In the genomic region with DNA sequence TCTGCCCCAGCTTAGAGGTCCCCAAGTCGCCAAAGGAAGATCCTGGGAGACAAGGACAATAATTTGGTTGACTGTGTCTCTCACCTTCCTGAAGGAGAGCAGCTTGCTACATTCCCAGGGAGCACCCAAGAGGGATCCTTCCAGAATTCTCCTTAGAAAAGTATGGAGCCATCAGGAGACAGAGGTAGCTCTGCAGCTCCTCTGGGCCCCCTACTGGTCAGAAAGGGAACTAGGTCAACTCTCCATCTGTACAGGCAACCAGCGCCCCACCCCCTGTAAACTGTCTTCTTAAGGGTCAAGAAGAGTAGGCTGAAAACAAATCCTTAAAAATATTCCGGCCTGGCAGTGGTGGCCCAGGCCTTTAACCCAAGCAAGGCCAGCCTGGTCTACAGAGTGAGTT, we compare ENCODE assay signal across 9 mouse cellular contexts. TPM values are rescaled to one million over a fixed set of nuclear protein-coding genes. Genes with fewer than 3 reads are reported as not detected.
DNase-seq lines count a peak whose midpoint lies in the region; ATAC-seq and TF ChIP-seq lines count a peak whose summit lies in the region.
"Had no signal": no experiment of that assay in that cellular context is flagged by ENCODE, and none has a peak within 500 bp of the region (broad histone marks: within the 10 kb centered on the region; RNA-seq: fewer than 3 reads in every experiment).

No protein-coding gene starts in this region.

- no peak overlapping the region for H3K4me3 ChIP-seq in heart, embryonic 10.5 days
- H3K4me3 ChIP-seq in forebrain, embryonic 14.5 days (ENCODE audit: low read depth, low read length), result no peak overlapping the region
- H3K4me3 ChIP-seq in intestine, embryonic 15.5 days (replicated peaks), result no peak overlapping the region
- H3K4me3 ChIP-seq in lung, embryonic 14.5 days (ENCODE audit: low read depth, low read length), result no peak overlapping the region

- peak; percentile 56 for ATAC-seq in forebrain, embryonic 14.5 days
- ATAC-seq in intestine, embryonic 15.5 days, result peak; percentile 55
- 0 out of 2 replicates have a peak, but pooled peaks have one; percentile 31 for ATAC-seq in lung, embryonic 14.5 days (ENCODE audit: insufficient read depth)

- peaks cover 3% of the 10 kb centered on the region; the same call in 1 of the 2 replicates for H3K27me3 ChIP-seq in heart, embryonic 10.5 days (ENCODE audit: insufficient read depth, poor library complexity, severe bottlenecking)
- H3K27me3 ChIP-seq in forebrain, embryonic 14.5 days (replicated peaks; ENCODE audit: control insufficient read depth, insufficient read depth, low read length), result no peaks in the 10 kb centered on the region
- H3K27me3 ChIP-seq in intestine, embryonic 15.5 days (replicated peaks), result no peaks in the 10 kb centered on the region
- no peaks in the 10 kb centered on the region for H3K27me3 ChIP-seq in lung, embryonic 14.5 days (ENCODE audit: insufficient read depth, low read length)

- H3K4me2 ChIP-seq in forebrain, embryonic 14.5 days (ENCODE audit: low read length), result no peak overlapping the region
- H3K4me2 ChIP-seq in intestine, embryonic 15.5 days (replicated peaks), result no peak overlapping the region
- H3K4me2 ChIP-seq in lung, embryonic 14.5 days, result no peak overlapping the region

- H3K27ac ChIP-seq in heart, embryonic 10.5 days, result no peak overlapping the region
- H3K27ac ChIP-seq in forebrain, embryonic 14.5 days (ENCODE audit: low read depth, low read length), result no peak overlapping the region
- H3K27ac ChIP-seq in intestine, embryonic 15.5 days, result no peak overlapping the region
- H3K27ac ChIP-seq in lung, embryonic 14.5 days (ENCODE audit: low read depth), result no peak overlapping the region

- H3K4me1 ChIP-seq in heart, embryonic 10.5 days, result peaks cover 37% of the 10 kb centered on the region
- H3K4me1 ChIP-seq in forebrain, embryonic 14.5 days (ENCODE audit: control insufficient read depth, insufficient read depth, low read length), result no peaks in the 10 kb centered on the region; the same call in 1 of the 2 replicates
- peaks cover 33% of the 10 kb centered on the region for H3K4me1 ChIP-seq in intestine, embryonic 15.5 days (replicated peaks)
- H3K4me1 ChIP-seq in lung, embryonic 14.5 days (ENCODE audit: insufficient read depth), result peaks cover 5% of the 10 kb centered on the region; the same call in 1 of the 2 replicates

- H3K9ac ChIP-seq in forebrain, embryonic 14.5 days (ENCODE audit: low read length), result no peak overlapping the region
- H3K9ac ChIP-seq in intestine, embryonic 15.5 days, result no peak overlapping the region
- H3K9ac ChIP-seq in lung, embryonic 14.5 days, result no peak overlapping the region

- no peaks in the 10 kb centered on the region for H3K9me3 ChIP-seq in heart, embryonic 10.5 days
- no peaks in the 10 kb centered on the region for H3K9me3 ChIP-seq in forebrain, embryonic 14.5 days (replicated peaks; ENCODE audit: control insufficient read depth, low read length)
- no peaks in the 10 kb centered on the region for H3K9me3 ChIP-seq in intestine, embryonic 15.5 days
- H3K9me3 ChIP-seq in lung, embryonic 14.5 days (ENCODE audit: low read depth, low read length), result no peaks in the 10 kb centered on the region

- TF ChIP-seq CTCF in lung, embryonic 14.5 days (IDR thresholded peaks at IDR 0.05; ENCODE audit: low read depth), result peak; percentile 87

- WGBS in heart, embryonic 10.5 days, result 22% methylated on average over 3 of the region's 3 CpGs
- 17% methylated on average over 3 of the region's 3 CpGs for WGBS in forebrain, embryonic 14.5 days
- 27% methylated on average over 3 of the region's 3 CpGs for WGBS in intestine, embryonic 15.5 days
- WGBS in lung, embryonic 14.5 days, result 21% methylated on average over 3 of the region's 3 CpGs

- DNase-seq in heart, adult 11 months, result peak; percentile 96
- DNase-seq in heart, embryonic 10.5 days (ENCODE audit: low spot score), result no peak
- peak; percentile 78 for DNase-seq in CD4-positive, CD25-positive, alpha-beta regulatory T cell, adult 2 months (ENCODE audit: low read depth, low spot score)
- peak; percentile 66 for DNase-seq in c-Kit-positive CD71-positive TER-119-positive erythroid progenitor cells, embryonic 14.5 days (ENCODE audit: low spot score)
- peak; percentile 85 for DNase-seq in forebrain, embryonic 14.5 days (ENCODE audit: low spot score)
- peak; percentile 90 for DNase-seq in lung, embryonic 14.5 days
- peak; percentile 65 for DNase-seq in right cerebral cortex, postnatal 4 days

- H3K36me3 ChIP-seq in heart, embryonic 10.5 days, result peaks cover 40% of the 10 kb centered on the region
- peaks cover 45% of the 10 kb centered on the region for H3K36me3 ChIP-seq in forebrain, embryonic 14.5 days (ENCODE audit: control insufficient read depth, insufficient read depth, low read length)
- H3K36me3 ChIP-seq in intestine, embryonic 15.5 days, result peaks cover 14% of the 10 kb centered on the region; the same call in 1 of the 2 replicates
- H3K36me3 ChIP-seq in lung, embryonic 14.5 days (ENCODE audit: insufficient read depth), result peaks cover 23% of the 10 kb centered on the region

RNA-seq across cellular contexts. Expression of a gene that starts 7.0 kb away (rescaled TPM):
- 0.60 and 0.74 TPM in 2 replicates for polyA plus RNA-seq in heart, embryonic 10.5 days (2016; fragmentation: Nextera tagmentation; extraction: Ambion mirVana)
- not detected in 2 replicates for polyA plus RNA-seq in forebrain, embryonic 14.5 days (2014; fragmentation: Nextera tagmentation; extraction: Ambion mirVana)
- 0.13 and 0.18 TPM in 2 replicates for polyA plus RNA-seq in intestine, embryonic 15.5 days (2015; fragmentation: Nextera tagmentation; extraction: Ambion mirVana)
- polyA plus RNA-seq in lung, embryonic 14.5 days (2014; fragmentation: Nextera tagmentation; extraction: Ambion mirVana), result 0.08 TPM in 1 of 2 replicates, not detected in the other
- polyA plus RNA-seq: stomach, embryonic 14.5 days had no signal

RNA-seq across cellular contexts. Expression of a gene that starts 11.3 kb away (rescaled TPM):
- 4.8 and 6.4 TPM in 2 replicates for polyA plus RNA-seq in heart, embryonic 10.5 days (2016; fragmentation: Nextera tagmentation; extraction: Ambion mirVana)
- polyA plus RNA-seq in forebrain, embryonic 14.5 days (2014; fragmentation: Nextera tagmentation; extraction: Ambion mirVana), result 1.5 and 4.6 TPM in 2 replicates
- polyA plus RNA-seq in intestine, embryonic 15.5 days (2015; fragmentation: Nextera tagmentation; extraction: Ambion mirVana), result 5.5 and 8.9 TPM in 2 replicates
- 6.4 and 8.1 TPM in 2 replicates for polyA plus RNA-seq in lung, embryonic 14.5 days (2014; fragmentation: Nextera tagmentation; extraction: Ambion mirVana)

RNA-seq across cellular contexts. Expression of a gene that starts 23.5 kb away (rescaled TPM):
- polyA plus RNA-seq in heart, embryonic 10.5 days (2016; fragmentation: Nextera tagmentation; extraction: Ambion mirVana), result 7.7 and 9.8 TPM in 2 replicates
- 4.6 and 6.6 TPM in 2 replicates for polyA plus RNA-seq in forebrain, embryonic 14.5 days (2014; fragmentation: Nextera tagmentation; extraction: Ambion mirVana)
- 7.4 and 8.0 TPM in 2 replicates for polyA plus RNA-seq in intestine, embryonic 15.5 days (2015; fragmentation: Nextera tagmentation; extraction: Ambion mirVana)
- 9.2 and 11.7 TPM in 2 replicates for polyA plus RNA-seq in lung, embryonic 14.5 days (2014; fragmentation: Nextera tagmentation; extraction: Ambion mirVana)

RNA-seq across cellular contexts. Expression of a gene that starts 23.6 kb away (rescaled TPM):
- polyA plus RNA-seq in heart, embryonic 10.5 days (2016; fragmentation: Nextera tagmentation; extraction: Ambion mirVana), result 23.3 and 23.7 TPM in 2 replicates
- 12.3 and 12.4 TPM in 2 replicates for polyA plus RNA-seq in forebrain, embryonic 14.5 days (2014; fragmentation: Nextera tagmentation; extraction: Ambion mirVana)
- polyA plus RNA-seq in intestine, embryonic 15.5 days (2015; fragmentation: Nextera tagmentation; extraction: Ambion mirVana), result 34.7 and 36.3 TPM in 2 replicates
- polyA plus RNA-seq in lung, embryonic 14.5 days (2014; fragmentation: Nextera tagmentation; extraction: Ambion mirVana), result 32.1 and 40.5 TPM in 2 replicates

RNA-seq across cellular contexts. Expression of a gene that starts 23.7 kb away (rescaled TPM):
- 0.28 and 0.31 TPM in 2 replicates for polyA plus RNA-seq in heart, embryonic 10.5 days (2016; fragmentation: Nextera tagmentation; extraction: Ambion mirVana)
- polyA plus RNA-seq in forebrain, embryonic 14.5 days (2014; fragmentation: Nextera tagmentation; extraction: Ambion mirVana), result 0.10 TPM in 1 of 2 replicates, not detected in the other
- 0.15 TPM in 1 of 2 replicates, not detected in the other for polyA plus RNA-seq in intestine, embryonic 15.5 days (2015; fragmentation: Nextera tagmentation; extraction: Ambion mirVana)
- polyA plus RNA-seq in lung, embryonic 14.5 days (2014; fragmentation: Nextera tagmentation; extraction: Ambion mirVana), result 0.19 TPM in 1 of 2 replicates, not detected in the other
